Mouse (Mus musculus): ENCODE results near the gene Ube2cbp. TPM values are rescaled to one million over a fixed set of nuclear protein-coding genes. Genes with fewer than 3 reads are reported as not detected.
A peak's percentile ranks its signal among the peaks of the same experiment; 100 is the strongest.

Gene Ube2cbp
- total RNA-seq, 2 experiments from 2014 or later = 4.0 to 5.2 TPM

DNA sequence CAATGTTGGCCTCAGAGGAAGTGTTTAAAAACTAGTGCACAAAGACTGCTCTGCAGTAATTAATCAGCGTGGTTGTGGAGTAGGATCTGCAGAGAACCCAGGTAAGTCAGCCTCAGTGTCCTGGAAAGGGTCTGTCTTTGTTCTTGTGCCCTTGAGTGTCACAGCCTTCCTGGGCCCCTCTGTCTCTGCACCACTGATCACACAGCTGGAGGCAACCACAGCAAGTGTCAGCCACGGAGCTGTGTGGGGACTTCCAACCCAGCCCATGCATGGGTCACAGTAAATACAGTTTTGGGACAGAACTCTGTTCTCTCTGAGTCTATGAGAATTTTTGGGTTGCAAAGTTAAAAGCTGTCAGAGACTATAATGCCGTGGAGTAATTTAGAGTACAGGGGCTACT is 137.4 kb downstream of the Ube2cbp start:
- no peak for ATAC-seq (replicated peaks; ENCODE audit: poor library complexity)

DNA sequence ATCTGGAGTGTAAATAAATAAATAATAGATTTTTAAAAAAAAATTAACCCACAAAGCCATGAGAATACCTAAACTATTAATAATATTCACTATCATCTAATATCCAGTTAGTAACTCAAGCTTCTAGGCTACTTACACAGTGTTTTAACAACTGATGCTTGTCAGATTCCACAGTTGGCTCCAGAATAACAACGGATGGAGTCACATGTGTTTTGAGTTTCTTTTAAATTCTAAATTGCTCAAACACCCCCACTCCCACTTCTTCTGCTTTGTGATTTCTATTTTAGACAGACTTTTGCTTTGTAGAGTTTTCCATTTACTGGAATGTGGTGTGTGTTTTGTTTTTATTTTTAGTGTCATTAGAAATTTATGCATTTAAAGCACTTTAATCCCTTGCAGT is 140.0 kb downstream of the Ube2cbp start:
- ATAC-seq (replicated peaks; ENCODE audit: poor library complexity) = no peak

DNA sequence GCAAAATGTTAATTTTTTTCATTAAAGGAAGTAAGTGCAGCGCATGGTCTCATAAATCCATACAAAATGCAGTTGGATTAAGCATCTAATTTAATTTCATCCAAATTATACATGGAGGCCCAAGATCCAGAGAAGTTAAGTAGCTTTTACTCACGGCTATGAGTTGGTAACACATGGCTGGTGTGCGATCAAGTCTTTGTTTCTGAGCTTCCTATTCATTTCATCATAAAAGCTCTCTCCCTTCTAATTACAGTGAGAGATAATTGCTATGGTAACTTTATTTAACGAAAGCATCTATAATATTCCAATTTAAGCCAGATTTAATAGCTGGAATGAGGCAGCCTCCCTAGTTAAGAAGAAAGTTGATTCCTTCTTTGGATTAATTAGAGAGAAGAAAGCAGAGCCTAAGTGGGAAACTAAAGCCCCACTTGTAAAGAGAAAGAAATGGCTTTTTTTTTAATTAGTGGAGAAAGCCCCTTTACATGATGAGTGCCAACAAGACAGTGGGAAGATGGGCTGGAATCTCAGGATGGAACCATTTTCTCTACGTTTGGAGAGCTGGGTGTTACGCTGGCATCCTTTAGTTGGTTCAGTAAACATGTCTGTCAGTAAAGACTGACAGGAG is 145.1 kb downstream of the Ube2cbp start:
- ATAC-seq (replicated peaks; ENCODE audit: poor library complexity) = no peak

DNA sequence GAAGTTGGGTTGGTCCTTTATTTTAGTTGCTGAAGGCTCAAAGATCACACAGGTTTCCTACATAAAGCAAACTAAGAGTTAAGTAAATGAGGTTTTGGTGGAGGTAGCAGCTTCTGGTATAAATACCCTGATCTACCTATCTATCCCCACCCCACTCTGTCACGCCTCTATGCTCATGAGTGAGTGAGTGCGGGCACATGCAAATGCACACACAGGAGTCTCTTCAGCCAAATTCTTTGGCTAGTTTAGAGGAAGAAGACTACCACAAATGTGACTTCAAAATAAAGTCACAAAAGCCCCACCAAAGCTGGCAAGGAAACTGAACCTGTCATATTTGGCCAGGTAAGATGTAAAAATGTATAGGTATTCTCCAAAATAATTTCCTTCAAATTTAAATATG is 149.1 kb downstream of the Ube2cbp start:
- ATAC-seq (replicated peaks; ENCODE audit: poor library complexity) = no peak

GRCm38 (mm10) chr9:86308616-86309015 is 156.1 kb downstream of the Ube2cbp start:
- ATAC-seq (replicated peaks; ENCODE audit: poor library complexity) = peak; percentile 95

DNA sequence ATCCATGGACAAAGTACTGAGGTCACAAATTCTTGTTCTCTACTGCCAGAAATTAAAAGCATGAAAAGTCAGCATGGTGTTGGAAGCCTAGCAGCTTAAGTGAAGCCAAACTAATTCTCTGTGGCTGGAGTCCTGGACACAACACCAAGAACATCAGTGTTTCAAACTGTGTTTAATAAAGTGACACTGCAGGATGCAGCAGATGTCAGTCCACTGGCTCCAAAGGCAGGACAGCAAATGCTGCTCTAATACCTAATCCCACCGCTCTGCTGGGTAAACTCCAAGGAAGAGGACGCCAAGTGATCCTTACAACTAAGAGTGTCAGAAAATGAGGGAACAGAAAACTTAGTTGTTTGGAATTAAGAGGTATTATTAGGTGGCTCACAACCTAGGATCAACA is 158.2 kb downstream of the Ube2cbp start:
- no peak for ATAC-seq (replicated peaks; ENCODE audit: poor library complexity)

DNA sequence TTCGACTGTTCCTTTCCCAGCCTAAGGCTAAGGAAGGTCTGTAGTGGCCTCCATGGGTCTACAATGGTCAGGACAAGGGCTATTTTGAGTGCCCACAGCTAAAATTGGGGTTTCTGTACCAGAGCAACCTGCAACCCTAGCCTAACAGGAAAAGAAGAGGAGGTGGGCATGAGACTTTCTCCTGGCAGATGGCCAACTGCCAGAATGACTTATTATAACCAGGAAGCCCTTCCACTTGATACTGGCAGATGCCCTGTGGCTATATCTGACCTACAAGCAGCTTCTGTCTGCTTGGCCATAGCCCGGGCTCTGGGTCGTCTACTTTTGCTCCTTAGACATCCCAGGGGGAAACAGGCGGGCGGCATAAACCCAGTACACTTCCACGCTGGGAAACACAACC is 163.3 kb downstream of the Ube2cbp start:
- no peak for ATAC-seq (replicated peaks; ENCODE audit: poor library complexity)

DNA sequence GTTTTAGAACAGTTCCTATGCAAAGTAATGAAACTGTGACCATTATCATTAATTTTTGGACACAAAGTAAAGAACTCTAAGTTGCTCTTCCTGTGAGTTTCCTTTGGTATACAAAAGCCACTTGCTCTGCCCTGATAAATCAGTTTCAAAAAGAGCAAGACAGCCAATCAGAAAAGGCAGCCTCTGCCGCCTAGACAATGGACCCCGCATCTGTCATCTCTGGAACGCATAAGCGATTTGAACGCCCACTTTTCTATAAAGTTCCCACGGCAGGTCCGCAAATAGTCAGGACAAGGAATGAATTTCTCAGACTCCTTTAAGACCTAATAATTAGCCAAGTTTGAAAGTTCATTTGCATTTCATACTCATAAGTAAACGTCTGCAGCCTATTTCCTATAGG is 166.2 kb downstream of the Ube2cbp start:
- no peak for ATAC-seq (replicated peaks; ENCODE audit: poor library complexity)

DNA sequence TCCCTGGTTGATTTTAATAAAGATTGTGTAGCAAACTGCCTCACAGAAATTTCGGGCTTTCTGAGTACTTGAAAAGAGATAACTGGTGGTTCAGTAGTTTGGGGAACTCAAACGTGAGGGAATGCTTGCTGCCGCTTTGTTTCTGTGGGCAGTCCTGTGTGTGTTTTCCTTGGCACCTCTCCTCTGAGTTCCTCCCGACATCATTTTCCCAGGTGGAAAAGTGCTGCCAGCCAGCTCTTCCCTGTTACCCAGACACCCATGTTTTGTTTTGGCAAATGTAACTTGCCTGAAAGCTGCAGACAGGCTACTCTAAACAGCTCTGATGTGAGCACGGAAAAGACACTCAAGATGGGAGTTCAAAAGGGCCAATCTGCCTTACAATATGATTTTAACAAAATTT is 166.6 kb downstream of the Ube2cbp start:
- ATAC-seq (replicated peaks; ENCODE audit: poor library complexity) = no peak

DNA sequence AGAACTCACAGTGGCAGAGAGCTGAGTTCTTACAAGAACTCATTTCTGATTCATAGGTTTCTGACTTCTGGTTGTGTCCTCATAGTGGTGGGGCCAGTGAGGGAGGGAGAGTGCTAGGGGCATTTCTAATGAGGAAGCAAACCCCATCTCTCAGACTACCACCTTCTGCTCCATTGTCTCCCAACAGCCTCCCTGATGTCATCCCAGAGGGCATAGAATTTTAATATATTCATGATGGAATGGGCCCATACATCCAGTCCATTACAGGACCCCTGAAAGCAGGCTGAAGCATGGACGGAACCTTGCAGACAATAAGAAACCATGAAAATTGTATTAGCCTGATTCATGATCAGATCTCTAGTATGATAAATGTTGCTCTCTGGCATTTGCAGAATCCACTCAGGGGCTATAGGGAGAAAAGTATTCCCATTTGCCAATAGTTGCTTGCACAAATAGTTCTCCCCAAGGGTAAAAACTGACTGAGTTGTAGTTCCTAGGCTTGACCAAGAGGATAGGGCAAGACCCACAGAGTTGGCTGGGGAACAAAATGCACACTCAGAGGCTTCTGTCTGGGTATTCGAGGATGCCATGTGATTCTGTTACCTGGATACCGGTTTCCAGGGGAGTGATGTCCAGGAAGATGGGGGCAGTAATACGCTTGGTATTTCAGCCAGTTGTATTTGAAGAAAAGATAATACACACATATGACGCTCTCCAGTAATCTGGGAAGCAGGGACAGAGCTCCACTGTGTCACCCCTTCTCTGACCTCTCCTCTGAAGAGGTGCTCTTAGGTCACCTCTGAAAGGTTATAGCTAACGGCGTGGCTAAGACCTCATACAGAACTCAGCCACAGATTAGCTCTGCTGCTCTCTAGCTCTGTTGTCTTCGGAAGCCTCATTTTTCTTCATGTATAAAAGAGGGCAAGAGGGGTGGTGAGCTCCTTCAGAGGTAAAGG is 167.8 kb downstream of the Ube2cbp start:
- no peak for ATAC-seq (replicated peaks; ENCODE audit: poor library complexity)

DNA sequence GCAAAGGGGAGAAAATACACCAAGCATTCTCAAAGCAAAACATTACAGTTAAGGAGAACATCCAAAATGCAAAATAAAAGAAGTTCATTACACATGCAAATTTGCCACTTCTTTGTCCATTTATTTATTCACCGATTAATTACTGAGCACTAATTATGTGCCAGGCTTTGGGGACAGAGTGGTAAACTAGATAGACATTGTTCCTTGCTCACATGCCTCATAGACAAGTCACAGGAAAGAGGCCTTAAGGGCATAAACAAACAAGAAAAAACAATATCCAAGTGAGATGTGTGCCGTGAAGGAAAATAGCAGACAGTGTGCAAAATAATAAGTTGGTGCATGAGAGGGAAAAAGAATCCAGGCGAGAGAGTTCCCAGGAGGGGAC is 177.2 kb downstream of the Ube2cbp start:
- ATAC-seq (replicated peaks; ENCODE audit: poor library complexity) = no peak

- ATAC-seq (replicated peaks; ENCODE audit: poor library complexity) = no peak
These were observed 177.8 kb downstream of the Ube2cbp start for GRCm38 (mm10) chr9:86286830-86287569.

- no peak for ATAC-seq (replicated peaks; ENCODE audit: poor library complexity)
These were observed 182.2 kb downstream of the Ube2cbp start for GRCm38 (mm10) chr9:86282555-86282954.

GRCm38 (mm10) chr9:86281147-86281467 is 183.6 kb downstream of the Ube2cbp start:
- no peak for ATAC-seq (replicated peaks; ENCODE audit: poor library complexity)

DNA sequence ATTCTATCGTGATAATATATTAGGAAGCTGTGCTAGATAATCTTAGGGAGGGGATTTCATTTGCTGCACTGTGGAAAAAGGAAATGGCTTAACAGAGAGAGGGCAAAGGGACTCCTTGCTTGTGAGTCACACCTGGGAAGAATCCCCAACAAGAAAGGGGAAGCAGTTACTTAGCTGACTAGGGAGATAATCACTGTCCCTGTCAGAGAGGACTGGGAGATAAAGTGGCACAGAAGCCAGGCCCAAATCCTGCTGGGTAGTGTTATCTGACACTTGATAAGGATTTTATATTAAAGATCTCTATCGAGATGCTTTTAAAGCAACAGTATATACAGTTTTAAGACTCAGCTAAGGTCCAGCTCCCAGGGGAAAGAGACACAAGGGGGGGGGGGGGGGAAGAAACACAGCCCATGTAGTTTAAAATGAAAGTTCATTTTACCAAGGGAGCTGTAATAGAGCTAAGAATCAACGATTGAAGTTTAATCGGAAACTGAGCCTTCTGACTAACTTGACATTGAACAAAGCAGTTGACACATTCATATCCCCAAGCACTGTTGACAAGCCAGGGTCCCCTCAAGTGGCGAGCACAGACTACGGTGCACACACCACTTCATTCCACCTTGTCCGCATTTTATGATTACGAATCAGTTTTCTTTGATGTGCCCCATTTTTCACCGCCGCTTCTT is 184.1 kb downstream of the Ube2cbp start:
- ATAC-seq (replicated peaks; ENCODE audit: poor library complexity) = no peak

DNA sequence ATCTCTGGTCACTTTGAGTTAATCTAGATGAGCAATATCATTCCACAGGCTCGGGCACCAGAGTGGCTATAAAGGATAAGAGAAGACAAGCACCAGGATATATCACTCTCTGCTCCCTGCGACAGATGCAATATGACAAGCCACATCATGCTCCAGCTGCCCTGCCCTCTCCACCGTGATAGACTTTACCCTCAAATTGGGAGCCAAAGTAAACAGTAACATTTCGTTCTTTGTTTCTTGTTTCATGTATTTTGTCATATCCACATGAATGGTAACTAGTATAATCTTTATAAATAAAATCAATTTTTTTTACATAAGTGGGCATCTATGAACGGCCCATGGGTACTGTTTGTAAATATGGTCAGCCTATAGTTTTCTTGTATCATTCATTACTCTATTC is 195.2 kb downstream of the Ube2cbp start:
- ATAC-seq (replicated peaks; ENCODE audit: poor library complexity) = no peak

GRCm38 (mm10) chr9:86266658-86267057 is 198.1 kb downstream of the Ube2cbp start:
- ATAC-seq (replicated peaks; ENCODE audit: poor library complexity) = no peak

Measured in megakaryocyte progenitor cell, adult 5-6 weeks (primary cell).